Mouse (Mus musculus): ENCODE measurements around the gene Krcc1.
A peak's percentile ranks its signal among the peaks of the same experiment; 100 is the strongest.

GRCm38 (mm10) chr6:71279418-71279817, 7.9 kb downstream of the Krcc1 start:
- TF ChIP-seq EP300 (IDR thresholded peaks at IDR 0.05; ENCODE audit: low read length) (peak; percentile 53; the same call in 1 of the 2 replicates), CTCF (conservative IDR thresholded peaks at IDR 0.05 in 1 of 2, IDR thresholded peaks at IDR 0.05 in 1 of 2; ENCODE audit: low read depth in 2 of 2, low read length in 2 of 2) (no peak), NRF1 (IDR thresholded peaks at IDR 0.05; ENCODE audit: low read depth, low read length) (no peak), CHD2 (IDR thresholded peaks at IDR 0.05; ENCODE audit: low read length) (no peak), POLR2AphosphoS2 (IDR thresholded peaks at IDR 0.05; ENCODE audit: low read depth, low read length) (no peak), TBP (conservative IDR thresholded peaks at IDR 0.05; ENCODE audit: low read depth, low read length) (no peak), POLR2A (IDR thresholded peaks at IDR 0.05; ENCODE audit: low read depth, low read length) (no peak), SMC3 (IDR thresholded peaks at IDR 0.05; ENCODE audit: low read depth, low read length) (no peak), NELFE (IDR thresholded peaks at IDR 0.05; ENCODE audit: low read depth, low read length) (no peak), BHLHE40 (IDR thresholded peaks at IDR 0.05; ENCODE audit: low read depth, low read length) (peak; percentile 83), MAFK (IDR thresholded peaks at IDR 0.05; ENCODE audit: insufficient replicate concordance, low read length) (no peak), ZNF384 (IDR thresholded peaks at IDR 0.05; ENCODE audit: low read depth, low read length) (peak; percentile 86), CHD1 (IDR thresholded peaks at IDR 0.05; ENCODE audit: low read depth, low read length) (no peak)

Data from CH12.LX (cell line).